Mouse (Mus musculus) embryonic fibroblast, embryonic 13.5 days (primary cell): ENCODE data around the gene Fpr1. TPM values are rescaled to one million over a fixed set of nuclear protein-coding genes. Genes with fewer than 3 reads are reported as not detected.

Experiments
- H3K27ac ChIP-seq: 2 replicates; pipeline ENCODE4 v1.5.1; 2012; ENCODE audit warnings: low read length, control low read depth, inconsistent platforms; ENCODE audit not compliant: insufficient read depth
- H3K4me1 ChIP-seq: 2 replicates; pipeline ENCODE4 v1.6.1; 2011; ENCODE audit warnings: low read length; ENCODE audit not compliant: control insufficient read depth, insufficient read depth
- H3K4me3 ChIP-seq: 2 replicates; pipeline ENCODE4 v1.5.1; 2011; ENCODE audit warnings: mild to moderate bottlenecking, control low read depth, low read length; ENCODE audit not compliant: insufficient read depth
- CTCF ChIP-seq: IDR thresholded peaks from 2 replicates; pipeline ENCODE4 v1.5.1; 2011; ENCODE audit warnings: mild to moderate bottlenecking, control low read depth, low read length, moderate library complexity, borderline replicate concordance; ENCODE audit not compliant: insufficient read depth
- POLR2A ChIP-seq: IDR thresholded peaks from 2 replicates; pipeline ENCODE4 v1.6.1; 2011; ENCODE audit warnings: low read depth, mild to moderate bottlenecking, control low read depth, low read length, moderate library complexity
- polyA plus RNA-seq: library from polyadenylated mRNA; stranded (reverse); fragments of >200 nt; gene quantifications from 2 replicates; pipeline ENCODE4 v1.2.4, GENCODE M21; 2011; ENCODE audit warnings: low read depth; ENCODE audit not compliant: missing spikeins, insufficient read length

Gene Fpr1
- polyA plus RNA-seq, 1 experiment: not detected

GRCm38 (mm10) chr17:17827658-17828190, 56.0 kb downstream of the Fpr1 start:
- H3K4me1 ChIP-seq: peaks cover 18% of the 10 kb centered on the region
- TF ChIP-seq CTCF (no peak), POLR2A (peak; percentile 40)
- peak overlapping the region; percentile 99 for H3K27ac ChIP-seq
- peak overlapping the region; percentile 98 for H3K4me3 ChIP-seq

DNA sequence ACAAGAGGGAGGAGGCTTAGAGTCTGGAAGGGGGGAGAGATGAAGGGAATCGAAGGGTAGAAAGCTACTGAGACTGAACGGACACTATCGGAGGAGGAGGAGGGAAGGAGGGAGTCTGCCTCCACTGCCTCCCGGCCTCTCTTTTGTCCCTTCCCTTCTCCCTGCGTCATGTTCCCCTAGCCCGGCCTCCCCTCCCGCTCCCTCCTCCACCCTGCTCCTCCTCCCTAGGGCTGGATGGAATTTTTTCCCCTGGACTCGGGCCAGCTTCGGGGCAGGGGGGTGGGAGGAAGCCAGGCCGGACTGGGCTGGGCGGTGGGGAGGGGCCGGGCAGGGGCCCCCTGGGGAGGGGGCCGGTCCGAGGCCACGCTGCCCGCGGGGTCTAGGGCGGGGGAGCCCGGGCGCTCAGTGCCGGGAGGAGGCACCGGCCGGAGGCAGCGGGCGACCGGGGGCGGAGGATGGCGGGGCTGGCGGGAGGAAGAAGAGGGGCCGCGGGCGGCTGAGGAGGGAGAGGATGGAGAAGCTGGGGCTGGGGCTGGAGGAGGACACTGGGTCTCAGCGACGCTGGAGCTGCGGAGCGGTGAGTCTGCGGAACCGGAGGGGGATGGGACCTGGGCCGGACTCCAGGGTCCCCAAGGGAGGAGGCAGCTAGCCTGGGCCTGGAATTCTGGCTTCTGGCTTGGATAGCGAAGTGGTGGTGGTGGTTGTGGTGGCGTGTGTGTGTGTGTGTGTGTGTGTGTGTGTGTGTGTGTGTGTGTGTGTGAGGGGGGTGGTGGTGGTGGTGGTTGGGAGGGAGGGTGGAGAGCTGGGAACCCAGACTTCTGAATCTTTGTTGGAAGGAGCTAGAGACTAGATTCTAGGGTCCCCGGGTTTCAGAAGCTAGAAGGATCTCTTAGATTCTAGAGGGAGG, 56.7 kb downstream of the Fpr1 start, which contains the start of gene Spaca6:
TSS of gene Spaca6 (plus strand) at position 408 of the 907 bp plus-strand sequence.
- peaks cover 15% of the 10 kb centered on the region for H3K4me1 ChIP-seq
- peak within 1 kb of the TSS; percentile 100 for H3K27ac ChIP-seq
- H3K4me3 ChIP-seq: peak within 1 kb of the TSS; percentile 98
- TF ChIP-seq CTCF (no peak), POLR2A (peak; percentile 99)

Other genes with a start within 250 kb of the Fpr1 start
- not detected in 2 replicates for gene Vmn2r90, start 180.2 kb downstream of the Fpr1 start, polyA plus RNA-seq
- 122 and 140 TPM in 2 replicates for gene Spaca6, start 56.8 kb downstream of the Fpr1 start, polyA plus RNA-seq
- gene Has1, start 28.7 kb downstream of the Fpr1 start, polyA plus RNA-seq: 0.32 TPM in 1 of 2 replicates, not detected in the other
- not detected in 2 replicates for gene Fpr2, start 3.9 kb upstream of the Fpr1 start, polyA plus RNA-seq
- not detected in 2 replicates for gene Fpr3, start 3.9 kb upstream of the Fpr1 start, polyA plus RNA-seq
- gene Fpr-rs4, start 137.8 kb upstream of the Fpr1 start, polyA plus RNA-seq: not detected in 2 replicates
- gene Vmn2r124, start 165.5 kb upstream of the Fpr1 start, polyA plus RNA-seq: not detected in 2 replicates
- gene Vmn2r91, start 201.1 kb upstream of the Fpr1 start, polyA plus RNA-seq: not detected in 2 replicates